Mouse (Mus musculus) MEL (cell line): ENCODE results near the gene Pla2g10. TPM values are rescaled to one million over a fixed set of nuclear protein-coding genes. Genes with fewer than 3 reads are reported as not detected.

Experiments used
- DNase-seq: peaks from one replicate; pipeline ENCODE4 v3.0.0; 2011; ENCODE audit warnings: low read depth, low spot score
- H3K27ac ChIP-seq: 2 replicates; pipeline ENCODE4 v1.5.1; 2012; ENCODE audit warnings: low read depth, mild to moderate bottlenecking, control low read depth, low read length, moderate library complexity; ENCODE audit not compliant: control insufficient read depth
- H3K27me3 ChIP-seq, 2 experiments: fragments of 150-350 bp in 1 of 2; sonication (generic) in 1 of 2; 2 replicates each; pipeline ENCODE4 v1.6.1; 2012; ENCODE audit warnings: low read length in 2 of 2, mild to moderate bottlenecking in 2 of 2, improper control_type of control experiment in 1 of 2, moderate library complexity in 1 of 2; ENCODE audit not compliant: insufficient read depth in 2 of 2, control insufficient read depth in 1 of 2
- H3K36me3 ChIP-seq, 2 experiments: 2 replicates each; pipeline ENCODE4 v1.6.1; 2012 to 2014; ENCODE audit warnings: low read length in 2 of 2, improper control_type of control experiment in 1 of 2, inconsistent platforms in 1 of 2, mild to moderate bottlenecking in 1 of 2; ENCODE audit not compliant: insufficient read depth in 2 of 2, control insufficient read depth in 1 of 2
- H3K4me1 ChIP-seq, 2 experiments: fragments of 150-350 bp in 1 of 2; sonication (generic) in 1 of 2; 2 replicates each; pipeline ENCODE4 v1.6.1; 2012; ENCODE audit warnings: low read length in 2 of 2, improper control_type of control experiment in 1 of 2, mild to moderate bottlenecking in 1 of 2; ENCODE audit not compliant: insufficient read depth in 2 of 2, control insufficient read depth in 1 of 2
- H3K4me3 ChIP-seq, 2 experiments: fragments of 150-350 bp in 1 of 2; sonication (generic) in 1 of 2; 2 replicates each; pipeline ENCODE4 v1.5.1; 2012; ENCODE audit warnings: low read depth in 2 of 2, low read length in 2 of 2, mild to moderate bottlenecking in 2 of 2, moderate library complexity in 2 of 2, control low read depth in 1 of 2, improper control_type of control experiment in 1 of 2; ENCODE audit not compliant: control insufficient read depth in 1 of 2, insufficient read depth in 1 of 2
- H3K79me2 ChIP-seq: 2 replicates; pipeline ENCODE4 v1.6.1; 2012; ENCODE audit warnings: mild to moderate bottlenecking, low read length, moderate library complexity; ENCODE audit not compliant: control insufficient read depth, poor library complexity, insufficient read depth
- H3K9ac ChIP-seq: 2 replicates; pipeline ENCODE4 v1.6.1; 2012; ENCODE audit warnings: low read depth, mild to moderate bottlenecking, control low read depth, low read length, moderate library complexity; ENCODE audit not compliant: control insufficient read depth, poor library complexity, severe bottlenecking
- H3K9me3 ChIP-seq: fragments of 150-350 bp; sonication (generic); replicated peaks from 2 replicates; pipeline ENCODE4 v1.6.1; 2012; ENCODE audit warnings: mild to moderate bottlenecking, low read length, improper control_type of control experiment, moderate library complexity; ENCODE audit not compliant: insufficient read depth
- CHD1 ChIP-seq: IDR thresholded peaks from 2 replicates; pipeline ENCODE4 v1.6.1; 2012; ENCODE audit warnings: low read depth, mild to moderate bottlenecking, inconsistent platforms, low read length, improper control_type of control experiment
- CHD2 ChIP-seq: IDR thresholded peaks from 2 replicates; pipeline ENCODE4 v1.6.1; 2011; ENCODE audit warnings: low read length, improper control_type of control experiment
- E2F4 ChIP-seq: IDR thresholded peaks from 2 replicates; pipeline ENCODE4 v1.6.1; 2011; ENCODE audit warnings: low read depth, low read length, improper control_type of control experiment, borderline replicate concordance
- EP300 ChIP-seq, 2 experiments: IDR thresholded peaks; 2 replicates each; pipeline ENCODE4 v1.6.1; 2011; ENCODE audit warnings: improper control_type of control experiment in 2 of 2, low read length in 2 of 2, low read depth in 1 of 2, mild to moderate bottlenecking in 1 of 2
- ETS1 ChIP-seq: IDR thresholded peaks from 2 replicates; pipeline ENCODE4 v1.6.1; 2012; ENCODE audit warnings: low read depth, mild to moderate bottlenecking, inconsistent platforms, low read length, improper control_type of control experiment, moderate library complexity
- GABPA ChIP-seq: IDR thresholded peaks from 2 replicates; pipeline ENCODE4 v1.6.1; 2012; ENCODE audit warnings: low read depth, mild to moderate bottlenecking, inconsistent platforms, low read length, improper control_type of control experiment, moderate library complexity
- GATA1 ChIP-seq: IDR thresholded peaks from 2 replicates; pipeline ENCODE4 v1.6.1; 2011; ENCODE audit warnings: low read depth, low read length, improper control_type of control experiment
- JUND ChIP-seq: IDR thresholded peaks from 2 replicates; pipeline ENCODE4 v1.6.1; 2011; ENCODE audit warnings: low read depth, mild to moderate bottlenecking, improper control_type of control experiment, low read length
- KAT2A ChIP-seq: conservative IDR thresholded peaks from 2 replicates; pipeline ENCODE4 v1.6.1; 2012; ENCODE audit warnings: low read depth, low read length, improper control_type of control experiment, inconsistent platforms
- MAX ChIP-seq: IDR thresholded peaks from 2 replicates; pipeline ENCODE4 v1.6.1; 2011; ENCODE audit warnings: low read length, improper control_type of control experiment
- MAZ ChIP-seq: IDR thresholded peaks from 2 replicates; pipeline ENCODE4 v1.6.1; 2012; ENCODE audit warnings: low read depth, mild to moderate bottlenecking, inconsistent platforms, low read length, improper control_type of control experiment
- MEF2A ChIP-seq: IDR thresholded peaks from 2 replicates; pipeline ENCODE4 v1.6.1; 2014; ENCODE audit warnings: low read depth, mild to moderate bottlenecking, inconsistent platforms, low read length, improper control_type of control experiment; ENCODE audit not compliant: poor library complexity, insufficient replicate concordance, severe bottlenecking; ENCODE audit errors: extremely low read depth
- MXI1 ChIP-seq: IDR thresholded peaks from 2 replicates; pipeline ENCODE4 v1.6.1; 2011; ENCODE audit warnings: mild to moderate bottlenecking, low read depth, low read length, improper control_type of control experiment
- MYB ChIP-seq: IDR thresholded peaks from 2 replicates; pipeline ENCODE4 v1.6.1; 2011; ENCODE audit warnings: mild to moderate bottlenecking, low read depth, low read length, improper control_type of control experiment
- NELFE ChIP-seq: IDR thresholded peaks from 2 replicates; pipeline ENCODE4 v1.6.1; 2011; ENCODE audit warnings: low read depth, low read length, improper control_type of control experiment
- NRF1 ChIP-seq: IDR thresholded peaks from 2 replicates; pipeline ENCODE4 v1.6.1; 2014; ENCODE audit warnings: low read depth, mild to moderate bottlenecking, inconsistent platforms, low read length, improper control_type of control experiment, moderate library complexity; ENCODE audit not compliant: poor library complexity, insufficient read depth, severe bottlenecking
- POLR2A ChIP-seq, 2 experiments: IDR thresholded peaks; 2 replicates each; pipeline ENCODE4 v1.6.1; 2011 to 2012; ENCODE audit warnings: low read length in 2 of 2, mild to moderate bottlenecking in 2 of 2, control low read depth in 1 of 2, improper control_type of control experiment in 1 of 2, low read depth in 1 of 2, moderate library complexity in 1 of 2; ENCODE audit not compliant: control insufficient read depth in 1 of 2, insufficient read depth in 1 of 2, poor library complexity in 1 of 2
- POLR2AphosphoS2 ChIP-seq: IDR thresholded peaks from 2 replicates; pipeline ENCODE4 v1.6.1; 2011; ENCODE audit warnings: low read length, improper control_type of control experiment
- SIN3A ChIP-seq: IDR thresholded peaks from 2 replicates; pipeline ENCODE4 v1.6.1; 2012; ENCODE audit warnings: low read length, improper control_type of control experiment, inconsistent platforms
- SMC3 ChIP-seq: IDR thresholded peaks from 2 replicates; pipeline ENCODE4 v1.6.1; 2011; ENCODE audit warnings: low read depth, low read length, improper control_type of control experiment
- TAL1 ChIP-seq: IDR thresholded peaks from 2 replicates; pipeline ENCODE4 v1.6.1; 2012; ENCODE audit warnings: mild to moderate bottlenecking, inconsistent platforms, low read length, moderate library complexity, mixed read lengths
- UBTF ChIP-seq: IDR thresholded peaks from 2 replicates; pipeline ENCODE4 v1.6.1; 2012; ENCODE audit warnings: low read depth, mild to moderate bottlenecking, inconsistent platforms, low read length, improper control_type of control experiment, moderate library complexity, borderline replicate concordance; ENCODE audit not compliant: insufficient read depth
- USF1 ChIP-seq: IDR thresholded peaks from 2 replicates; pipeline ENCODE4 v1.6.1; 2014; ENCODE audit warnings: low read depth, mild to moderate bottlenecking, inconsistent platforms, low read length, improper control_type of control experiment, moderate library complexity
- USF2 ChIP-seq, 2 experiments: IDR thresholded peaks; 2 replicates each; pipeline ENCODE4 v1.6.1; 2011 to 2012; ENCODE audit warnings: improper control_type of control experiment in 2 of 2, low read length in 2 of 2, borderline replicate concordance in 1 of 2, inconsistent platforms in 1 of 2, low read depth in 1 of 2, mild to moderate bottlenecking in 1 of 2; ENCODE audit not compliant: insufficient read depth in 1 of 2
- ZKSCAN1 ChIP-seq: IDR thresholded peaks from 2 replicates; pipeline ENCODE4 v1.6.1; 2012; ENCODE audit warnings: low read depth, mild to moderate bottlenecking, inconsistent platforms, low read length, improper control_type of control experiment, moderate library complexity
- ZNF384 ChIP-seq: IDR thresholded peaks from 2 replicates; pipeline ENCODE4 v1.6.1; 2012; ENCODE audit warnings: low read depth, mild to moderate bottlenecking, inconsistent platforms, low read length, improper control_type of control experiment
- polyA plus RNA-seq, 2 experiments: library from polyadenylated mRNA; stranded (reverse) in 1 of 2; unstranded in 1 of 2; fragments of >175 nt in 1 of 2; fragments of >200 nt in 1 of 2; gene quantifications; 2 replicates each; pipeline versions ENCODE4 v1.2.1 to v1.2.4; 2012; ENCODE audit warnings: low replicate concordance in 2 of 2, low read depth in 1 of 2; ENCODE audit not compliant: insufficient read length in 2 of 2, insufficient read depth in 1 of 2, missing spikeins in 1 of 2
- total RNA-seq: library from RNA; depleted of rRNA; stranded (reverse); fragments of 300-350 nt; gene quantifications from 2 replicates; pipeline ENCODE4 v1.2.3, GENCODE M21; 2012

The Pla2g10 gene
- total and polyA plus RNA-seq, 3 experiments = not detected

DNA sequence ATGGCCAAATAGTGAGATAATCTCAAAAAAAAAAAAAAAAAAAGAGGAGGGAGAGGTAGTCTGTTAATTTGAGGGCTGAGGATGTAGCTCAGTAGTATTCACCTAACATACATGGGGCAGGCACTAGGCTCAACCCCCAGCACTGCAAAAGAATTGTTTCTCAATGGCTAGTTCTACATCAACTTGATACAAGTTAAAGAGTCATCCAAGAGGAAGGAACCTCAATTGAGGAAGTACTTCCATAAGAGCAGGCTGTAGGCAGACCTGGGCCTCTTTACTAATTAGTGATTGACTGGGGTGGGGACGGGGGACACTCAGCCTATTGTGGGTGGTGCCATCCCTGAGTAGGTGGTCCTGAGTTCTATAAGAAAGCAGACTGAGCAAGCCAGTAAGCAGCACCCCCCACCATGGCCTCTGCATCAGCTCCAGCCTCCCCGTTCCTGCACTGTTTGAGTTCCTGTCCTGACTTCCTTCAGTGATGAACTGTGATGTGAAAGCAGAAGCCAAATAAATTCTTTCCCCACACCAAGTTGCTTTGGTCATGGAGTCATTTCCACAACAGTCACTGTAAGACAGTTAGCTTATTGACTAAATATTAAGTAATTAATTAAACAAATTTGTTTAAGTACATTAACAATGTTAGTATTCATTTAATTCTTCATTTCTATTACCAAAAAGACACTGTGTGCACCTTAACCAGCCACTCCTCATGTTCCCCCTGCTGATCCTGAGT, 13.8 kb downstream of the Pla2g10 start:
- Histone ChIP-seq H3K9me3 (no peaks in the 10 kb centered on the region), H3K27me3 (no peaks in the 10 kb centered on the region), H3K9ac (no peak overlapping the region), H3K4me1 (no peaks in the 10 kb centered on the region), H3K4me3 (no peak overlapping the region), H3K27ac (no peak overlapping the region), H3K36me3 (no peaks in the 10 kb centered on the region), H3K79me2 (no peaks in the 10 kb centered on the region)
- TF ChIP-seq POLR2A (IDR thresholded peaks at IDR 0.05; ENCODE audit: control insufficient read depth in 1 of 2, insufficient read depth in 1 of 2, low read depth in 1 of 2, low read length in 2 of 2, poor library complexity in 1 of 2) (no peak), CHD2 (no peak), USF1 (no peak), EP300 (IDR thresholded peaks at IDR 0.05; ENCODE audit: low read depth in 1 of 2, low read length in 2 of 2) (no peak), MAX (no peak), MAZ (no peak), ZKSCAN1 (no peak), CHD1 (no peak), NRF1 (no peak), MEF2A (no peak), MXI1 (no peak), SIN3A (no peak), TAL1 (no peak), ETS1 (no peak), GABPA (no peak), USF2 (IDR thresholded peaks at IDR 0.05; ENCODE audit: borderline replicate concordance in 1 of 2, insufficient read depth in 1 of 2, low read depth in 1 of 2, low read length in 2 of 2) (no peak), UBTF (no peak), POLR2AphosphoS2 (no peak), E2F4 (no peak), MYB (no peak)
- DNase-seq = peak; percentile 46

DNA sequence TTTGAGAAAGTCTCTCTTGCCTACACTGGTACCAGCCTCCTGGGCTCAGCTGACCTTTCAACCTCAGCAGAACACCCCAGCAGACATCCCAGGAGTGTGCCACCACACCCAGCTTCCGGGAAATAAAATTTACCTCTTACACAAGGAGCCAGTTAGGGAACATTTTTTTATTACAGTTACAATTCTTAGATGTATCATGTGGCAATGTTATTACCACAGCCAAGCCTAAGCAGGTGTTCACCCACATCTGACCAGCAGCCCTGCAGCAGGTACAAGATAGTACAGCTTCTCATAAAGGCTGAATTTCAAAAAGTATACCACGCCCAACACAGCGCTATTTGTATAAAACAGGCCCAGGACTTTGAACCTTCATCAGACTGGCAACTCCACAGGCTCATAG, 15.9 kb downstream of the Pla2g10 start:
- no peak for TF ChIP-seq USF2 (IDR thresholded peaks at IDR 0.05; ENCODE audit: borderline replicate concordance in 1 of 2, insufficient read depth in 1 of 2, low read depth in 1 of 2, low read length in 2 of 2)
- TF ChIP-seq MAX = no peak
- TF ChIP-seq KAT2A = no peak
- no peak for TF ChIP-seq NELFE
- TF ChIP-seq SMC3 = no peak
- no peak for TF ChIP-seq GATA1
- TF ChIP-seq POLR2AphosphoS2 = no peak
- TF ChIP-seq MAZ = no peak
- TF ChIP-seq JUND = no peak
- no peak for TF ChIP-seq ZNF384
- no peak for TF ChIP-seq CHD2
- TF ChIP-seq CHD1 = no peak
- no peak overlapping the region for H3K4me3 ChIP-seq
- no peak overlapping the region for H3K9ac ChIP-seq
- DNase-seq = no peak
- peaks cover 0 to 3% of the 10 kb centered on the region in 2 experiments; a peak in 1 of 4 replicates for H3K36me3 ChIP-seq
- H3K9me3 ChIP-seq = no peaks in the 10 kb centered on the region
- H3K4me1 ChIP-seq = peaks cover 0 to 4% of the 10 kb centered on the region in 2 experiments; a peak in 1 of 4 replicates
- no peaks in the 10 kb centered on the region for H3K79me2 ChIP-seq
- no peak overlapping the region for H3K27ac ChIP-seq
- H3K27me3 ChIP-seq = no peaks in the 10 kb centered on the region
